Mouse (Mus musculus) CH12.LX (cell line): ENCODE data around the gene Tle1. TPM values are rescaled to one million over a fixed set of nuclear protein-coding genes. Genes with fewer than 3 reads are reported as not detected.

Experiments
- DNase-seq: peaks from one replicate; pipeline ENCODE4 v3.0.0-alpha.2; 2013; ENCODE audit errors: extremely low read depth
- H3K27ac ChIP-seq: 2 replicates; pipeline ENCODE4 v1.5.1; 2012; ENCODE audit warnings: low read depth, mild to moderate bottlenecking, control low read depth, moderate library complexity; ENCODE audit not compliant: insufficient read depth
- H3K27me3 ChIP-seq: replicated peaks from 2 replicates; pipeline ENCODE3; 2012; ENCODE audit warnings: inconsistent platforms
- H3K36me3 ChIP-seq, 2 experiments: replicated peaks in 1 of 2; 2 replicates each; pipeline versions ENCODE3 to v1.6.1; 2012; ENCODE audit warnings: inconsistent platforms in 1 of 2, low read length in 1 of 2, mild to moderate bottlenecking in 1 of 2, mixed read lengths in 1 of 2, moderate library complexity in 1 of 2; ENCODE audit not compliant: control insufficient read depth in 1 of 2, insufficient read depth in 1 of 2
- H3K4me1 ChIP-seq, 2 experiments: 2 replicates each; pipeline ENCODE4 v1.6.1; 2012; ENCODE audit warnings: inconsistent platforms in 1 of 2, moderate library complexity in 1 of 2; ENCODE audit not compliant: insufficient read depth in 2 of 2, control insufficient read depth in 1 of 2
- H3K4me2 ChIP-seq: 2 replicates; pipeline ENCODE4 v1.6.1; 2012; ENCODE audit warnings: low read depth, mild to moderate bottlenecking, control low read depth; ENCODE audit not compliant: poor library complexity, insufficient read depth, severe bottlenecking
- H3K4me3 ChIP-seq, 3 experiments: fragments of 150-350 bp in 1 of 3; sonication (generic) in 1 of 3; replicated peaks in 1 of 3; 2 replicates each; pipeline versions ENCODE3 to v1.5.1; 2011 to 2012; ENCODE audit warnings: low read depth in 2 of 3, low read length in 2 of 3, mild to moderate bottlenecking in 2 of 3, moderate library complexity in 2 of 3, control low read depth in 1 of 3, improper control_type of control experiment in 1 of 3, inconsistent platforms in 1 of 3, mixed read lengths in 1 of 3; ENCODE audit not compliant: poor library complexity in 1 of 3
- H3K79me2 ChIP-seq: replicated peaks from 2 replicates; pipeline ENCODE4 v1.6.1; 2012; ENCODE audit warnings: mild to moderate bottlenecking, moderate library complexity; ENCODE audit not compliant: control insufficient read depth, poor library complexity, insufficient read depth, severe bottlenecking; ENCODE audit errors: extremely low read depth
- H3K9ac ChIP-seq: 2 replicates; pipeline ENCODE4 v1.6.1; 2012; ENCODE audit warnings: low read depth, mild to moderate bottlenecking, control low read depth, moderate library complexity; ENCODE audit not compliant: insufficient read depth
- H3K9me3 ChIP-seq: replicated peaks from 2 replicates; pipeline ENCODE3; 2012; ENCODE audit warnings: low read length, inconsistent platforms, mixed read lengths
- BHLHE40 ChIP-seq: IDR thresholded peaks from 2 replicates; pipeline ENCODE4 v1.6.1; 2011; ENCODE audit warnings: mild to moderate bottlenecking, low read depth, low read length, improper control_type of control experiment
- CHD1 ChIP-seq: IDR thresholded peaks from 2 replicates; pipeline ENCODE4 v1.6.1; 2012; ENCODE audit warnings: low read depth, low read length, improper control_type of control experiment, inconsistent platforms
- CHD2 ChIP-seq: IDR thresholded peaks from 2 replicates; pipeline ENCODE4 v1.6.1; 2011; ENCODE audit warnings: low read length, improper control_type of control experiment
- CTCF ChIP-seq, 2 experiments: IDR thresholded peaks in 1 of 2; conservative IDR thresholded peaks in 1 of 2; 2 replicates each; pipeline ENCODE4 v1.5.1; 2011 to 2012; ENCODE audit warnings: low read depth in 2 of 2, low read length in 2 of 2, improper control_type of control experiment in 1 of 2, inconsistent platforms in 1 of 2, mild to moderate bottlenecking in 1 of 2, moderate library complexity in 1 of 2
- E2F4 ChIP-seq: IDR thresholded peaks from 2 replicates; pipeline ENCODE4 v1.6.1; 2011; ENCODE audit warnings: low read depth, low read length, improper control_type of control experiment; ENCODE audit not compliant: insufficient replicate concordance
- HCFC1 ChIP-seq: IDR thresholded peaks from 2 replicates; pipeline ENCODE4 v1.6.1; 2012; ENCODE audit warnings: low read depth, mild to moderate bottlenecking, inconsistent platforms, low read length, improper control_type of control experiment
- JUN ChIP-seq: IDR thresholded peaks from 2 replicates; pipeline ENCODE4 v1.6.1; 2011; ENCODE audit warnings: low read depth, mild to moderate bottlenecking, low read length, improper control_type of control experiment, moderate library complexity; ENCODE audit not compliant: insufficient read depth
- JUND ChIP-seq: conservative IDR thresholded peaks from 2 replicates; pipeline ENCODE4 v1.6.1; 2011; ENCODE audit warnings: low read depth, low read length, improper control_type of control experiment
- MAX ChIP-seq: IDR thresholded peaks from 2 replicates; pipeline ENCODE4 v1.6.1; 2011; ENCODE audit warnings: low read length, improper control_type of control experiment
- MAZ ChIP-seq: IDR thresholded peaks from 2 replicates; pipeline ENCODE4 v1.6.1; 2012; ENCODE audit warnings: low read depth, mild to moderate bottlenecking, inconsistent platforms, low read length, improper control_type of control experiment, moderate library complexity
- MEF2A ChIP-seq: IDR thresholded peaks from 2 replicates; pipeline ENCODE4 v1.6.1; 2014; ENCODE audit warnings: low read depth, mild to moderate bottlenecking, inconsistent platforms, low read length, improper control_type of control experiment, borderline replicate concordance
- MYC ChIP-seq: IDR thresholded peaks from 2 replicates; pipeline ENCODE4 v1.6.1; 2011; ENCODE audit warnings: low read depth, mild to moderate bottlenecking, improper control_type of control experiment, low read length
- NELFE ChIP-seq: IDR thresholded peaks from 2 replicates; pipeline ENCODE4 v1.6.1; 2011; ENCODE audit warnings: low read depth, low read length, improper control_type of control experiment
- NRF1 ChIP-seq: IDR thresholded peaks from 2 replicates; pipeline ENCODE4 v1.6.1; 2014; ENCODE audit warnings: low read depth, mild to moderate bottlenecking, inconsistent platforms, low read length, improper control_type of control experiment, moderate library complexity
- POLR2AphosphoS2 ChIP-seq: IDR thresholded peaks from 2 replicates; pipeline ENCODE4 v1.6.1; 2011; ENCODE audit warnings: low read depth, low read length, improper control_type of control experiment
- RAD21 ChIP-seq: IDR thresholded peaks from 2 replicates; pipeline ENCODE4 v1.6.1; 2011; ENCODE audit warnings: low read depth, mild to moderate bottlenecking, low read length, improper control_type of control experiment, moderate library complexity
- RCOR1 ChIP-seq: conservative IDR thresholded peaks from 2 replicates; pipeline ENCODE4 v1.6.1; 2012; ENCODE audit warnings: low read depth, mild to moderate bottlenecking, inconsistent platforms, low read length, improper control_type of control experiment
- SIN3A ChIP-seq: IDR thresholded peaks from 2 replicates; pipeline ENCODE4 v1.6.1; 2012; ENCODE audit warnings: low read length, improper control_type of control experiment, inconsistent platforms
- SMC3 ChIP-seq: IDR thresholded peaks from 2 replicates; pipeline ENCODE4 v1.6.1; 2011; ENCODE audit warnings: low read depth, low read length, improper control_type of control experiment
- TBP ChIP-seq: conservative IDR thresholded peaks from 2 replicates; pipeline ENCODE4 v1.6.1; 2011; ENCODE audit warnings: low read depth, low read length, improper control_type of control experiment
- TCF12 ChIP-seq: IDR thresholded peaks from 2 replicates; pipeline ENCODE4 v1.6.1; 2014; ENCODE audit warnings: low read depth, mild to moderate bottlenecking, inconsistent platforms, low read length, improper control_type of control experiment
- UBTF ChIP-seq: IDR thresholded peaks from 2 replicates; pipeline ENCODE4 v1.6.1; 2012; ENCODE audit warnings: low read depth, mild to moderate bottlenecking, inconsistent platforms, low read length, improper control_type of control experiment, moderate library complexity
- USF1 ChIP-seq: IDR thresholded peaks from 2 replicates; pipeline ENCODE4 v1.6.1; 2014; ENCODE audit warnings: low read depth, mild to moderate bottlenecking, inconsistent platforms, low read length, improper control_type of control experiment
- ZKSCAN1 ChIP-seq: IDR thresholded peaks from 2 replicates; pipeline ENCODE4 v1.6.1; 2012; ENCODE audit warnings: low read depth, inconsistent platforms, low read length, improper control_type of control experiment, borderline replicate concordance
- ZMIZ1 ChIP-seq: IDR thresholded peaks from 2 replicates; pipeline ENCODE4 v1.6.1; 2012; ENCODE audit warnings: low read depth, mild to moderate bottlenecking, inconsistent platforms, low read length, improper control_type of control experiment
- dilution Hi-C: fragments of 300-500 bp; cut with MboI; formaldehyde crosslinking; loops from 2 replicates; pipeline ENCODE4 v1.14.3; 2020; ENCODE audit warnings: low sequenced_read_pairs; ENCODE audit not compliant: extremely low pct_unique_long_range_greater_than_20kb, extremely low pct_ligation_motif_present
- in situ Hi-C: fragments of 300-500 bp; cut with MboI; formaldehyde crosslinking; loops from 3 replicates; pipeline ENCODE4 v1.14.3; 2019; ENCODE audit warnings: low sequenced_read_pairs, low pct_ligation_motif_present, low pct_unique_long_range_greater_than_20kb, mixed read lengths
- polyA plus RNA-seq: library from polyadenylated mRNA; unstranded; fragments of >175 nt; gene quantifications from 2 replicates; pipeline ENCODE4 v1.2.1, GENCODE M21; 2012; ENCODE audit warnings: low read depth; ENCODE audit not compliant: insufficient read length
- total RNA-seq, 2 experiments: library from RNA; depleted of rRNA; stranded (reverse); fragments of 300-350 nt in 1 of 2; fragments of >200 nt in 1 of 2; gene quantifications; 2 replicates each; pipeline ENCODE4 v1.2.3; 2012 to 2014

Tle1 gene
- total and polyA plus RNA-seq, 3 experiments, result not detected

- H3K79me2 ChIP-seq, result no peaks in the 10 kb centered on the region
- TF ChIP-seq RAD21 (no peak), MAZ (no peak), CHD1 (no peak), MEF2A (no peak), E2F4 (no peak), JUND (no peak), POLR2AphosphoS2 (no peak), RCOR1 (no peak), SMC3 (no peak), MAX (no peak), MYC (no peak), TCF12 (no peak), ZMIZ1 (no peak), BHLHE40 (no peak), JUN (no peak), CHD2 (no peak), TBP (no peak), NRF1 (no peak), NELFE (no peak), SIN3A (no peak)
- H3K27me3 ChIP-seq, result no peaks in the 10 kb centered on the region
- dilution Hi-C loops (no loop called here), in situ Hi-C loops (no loop called here)
- no peak overlapping the region for H3K9ac ChIP-seq
- no peaks in the 10 kb centered on the region for H3K36me3 ChIP-seq
- no peak for DNase-seq
- H3K9me3 ChIP-seq, result peaks cover 66% of the 10 kb centered on the region
- no peak overlapping the region for H3K4me2 ChIP-seq
- H3K4me3 ChIP-seq, result no peak overlapping the region
- H3K4me1 ChIP-seq, result no peaks in the 10 kb centered on the region
- no peak overlapping the region for H3K27ac ChIP-seq
These were observed 5.4 kb downstream of the Tle1 start for GRCm38 (mm10) chr4:72195116-72195835.

GRCm38 (mm10) chr4:72193276-72193675 is 7.4 kb downstream of the Tle1 start:
- in situ Hi-C loops, result no loop called here
- no peaks in the 10 kb centered on the region for H3K4me1 ChIP-seq
- H3K4me3 ChIP-seq, result no peak overlapping the region
- H3K9ac ChIP-seq, result no peak overlapping the region
- no peaks in the 10 kb centered on the region for H3K27me3 ChIP-seq
- no peaks in the 10 kb centered on the region for H3K79me2 ChIP-seq
- no peak for DNase-seq
- no peak for TF ChIP-seq TBP
- TF ChIP-seq JUN, result no peak
- no peak for TF ChIP-seq MYC
- TF ChIP-seq UBTF, result no peak
- no peak for TF ChIP-seq ZMIZ1
- no peak for TF ChIP-seq MAX
- TF ChIP-seq NELFE, result no peak
- no peak for TF ChIP-seq HCFC1
- no peak for TF ChIP-seq CTCF (conservative IDR thresholded peaks at IDR 0.05 in 1 of 2, IDR thresholded peaks at IDR 0.05 in 1 of 2; ENCODE audit: low read depth in 2 of 2, low read length in 2 of 2)
- no peak for TF ChIP-seq ZKSCAN1
- TF ChIP-seq USF1, result no peak
- H3K9me3 ChIP-seq, result peaks cover 58% of the 10 kb centered on the region
- H3K27ac ChIP-seq, result no peak overlapping the region
- dilution Hi-C loops, result no loop called here
- H3K36me3 ChIP-seq, result no peaks in the 10 kb centered on the region
- H3K4me2 ChIP-seq, result no peak overlapping the region
